ENCODE assay signal across 9 mouse cellular contexts in the genomic region with DNA sequence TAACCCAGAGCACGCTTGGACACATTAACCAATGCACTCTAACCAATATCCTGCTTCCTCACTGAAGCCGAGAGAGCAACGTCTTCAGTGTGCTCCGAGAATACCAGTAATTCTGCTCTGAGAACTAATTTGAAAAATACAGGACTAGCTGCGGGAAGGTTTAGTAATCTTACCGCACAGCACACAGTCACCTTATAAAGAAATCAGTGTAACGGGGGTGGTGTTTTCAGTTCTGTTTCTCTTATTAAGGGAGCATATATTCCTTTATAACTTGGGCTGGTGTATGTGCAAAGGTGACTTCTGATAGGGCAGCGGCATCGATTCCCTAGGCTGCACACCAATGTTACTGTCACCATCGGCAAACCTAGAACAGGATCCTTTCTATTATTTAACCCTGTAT. TPM values are rescaled to one million over a fixed set of nuclear protein-coding genes. Genes with fewer than 3 reads are reported as not detected.
DNase-seq lines count a peak whose midpoint lies in the region; ATAC-seq and TF ChIP-seq lines count a peak whose summit lies in the region.
"Had no signal": no experiment of that assay in that cellular context is flagged by ENCODE, and none has a peak within 500 bp of the region (broad histone marks: within the 10 kb centered on the region; RNA-seq: fewer than 3 reads in every experiment).

No protein-coding gene starts in this region.

- H3K36me3 ChIP-seq in liver, adult 2 months (ENCODE audit: control insufficient read depth, insufficient read depth, low read length), result no peaks in the 10 kb centered on the region
- no peaks in the 10 kb centered on the region for H3K36me3 ChIP-seq in liver, embryonic 11.5 days (ENCODE audit: control insufficient read depth, insufficient read depth, low read length)
- no peaks in the 10 kb centered on the region for H3K36me3 ChIP-seq in forebrain, embryonic 12.5 days (replicated peaks)
- no peaks in the 10 kb centered on the region for H3K36me3 ChIP-seq in intestine, postnatal 0 days (ENCODE audit: control insufficient read depth, insufficient read depth)

- no peak for TF ChIP-seq POLR2A in liver, adult 2 months (IDR thresholded peaks at IDR 0.05; ENCODE audit: extremely low read depth, insufficient read depth, low read length)
- no peak for TF ChIP-seq POLR2A in olfactory bulb, adult 2 months (IDR thresholded peaks at IDR 0.05; ENCODE audit: insufficient read depth, low read depth, low read length)

- H3K4me1 ChIP-seq in liver, adult 2 months (ENCODE audit: control insufficient read depth, insufficient read depth, low read length), result peaks cover 32% of the 10 kb centered on the region
- H3K4me1 ChIP-seq in liver, embryonic 11.5 days (replicated peaks; ENCODE audit: control insufficient read depth, insufficient read depth, low read length), result peaks cover 29% of the 10 kb centered on the region
- peaks cover 57% of the 10 kb centered on the region for H3K4me1 ChIP-seq in forebrain, embryonic 12.5 days
- H3K4me1 ChIP-seq in intestine, postnatal 0 days (replicated peaks; ENCODE audit: control insufficient read depth, insufficient read depth, low read length), result peaks cover 3% of the 10 kb centered on the region; the same call in 1 of the 2 replicates
- peaks cover 25% of the 10 kb centered on the region for H3K4me1 ChIP-seq in olfactory bulb, adult 2 months (ENCODE audit: control insufficient read depth, insufficient read depth, low read length)

- TF ChIP-seq CTCF in liver, adult 2 months (IDR thresholded peaks at IDR 0.05; ENCODE audit: low read depth, low read length), result no peak
- TF ChIP-seq CTCF in intestine, postnatal 0 days (IDR thresholded peaks at IDR 0.05; ENCODE audit: low read depth), result no peak
- no peak for TF ChIP-seq CTCF in olfactory bulb, adult 2 months (IDR thresholded peaks at IDR 0.05; ENCODE audit: insufficient read depth, low read depth, low read length)

- H3K27ac ChIP-seq in liver, adult 2 months (replicated peaks; ENCODE audit: insufficient read depth, low read depth, low read length), result 0 out of 2 replicates have a peak overlapping the region, but pooled peaks have one; percentile 14
- H3K27ac ChIP-seq in liver, embryonic 11.5 days (ENCODE audit: low read depth, low read length), result no peak overlapping the region
- no peak overlapping the region for H3K27ac ChIP-seq in forebrain, embryonic 12.5 days
- no peak overlapping the region for H3K27ac ChIP-seq in intestine, postnatal 0 days (ENCODE audit: low read depth, low read length)
- peak overlapping the region; percentile 40; the same call in 1 of the 2 replicates for H3K27ac ChIP-seq in olfactory bulb, adult 2 months (ENCODE audit: insufficient read depth, low read depth, low read length)

- no peaks in the 10 kb centered on the region for H3K9me3 ChIP-seq in liver, embryonic 11.5 days (ENCODE audit: control insufficient read depth, low read length)
- no peaks in the 10 kb centered on the region for H3K9me3 ChIP-seq in forebrain, embryonic 12.5 days
- H3K9me3 ChIP-seq in intestine, postnatal 0 days (ENCODE audit: control insufficient read depth), result no peaks in the 10 kb centered on the region

- H3K79me2 ChIP-seq in liver, adult 2 months (ENCODE audit: control insufficient read depth, insufficient read depth, low read length), result peaks cover 60% of the 10 kb centered on the region

- ATAC-seq in liver, embryonic 11.5 days (replicated peaks; ENCODE audit: low FRiP score), result no peak
- no peak for ATAC-seq in forebrain, embryonic 12.5 days (ENCODE audit: low FRiP score)
- ATAC-seq in intestine, postnatal 0 days, result no peak
- no peak for ATAC-seq in frontal cortex, adult (ENCODE audit: low TSS enrichment)

- H3K4me3 ChIP-seq in liver, adult 2 months (ENCODE audit: insufficient read depth, low read depth, low read length), result no peak overlapping the region
- no peak overlapping the region for H3K4me3 ChIP-seq in liver, embryonic 11.5 days (ENCODE audit: low read depth, low read length)
- no peak overlapping the region for H3K4me3 ChIP-seq in forebrain, embryonic 12.5 days (replicated peaks)
- peak overlapping the region; percentile 18; the same call in 1 of the 2 replicates for H3K4me3 ChIP-seq in intestine, postnatal 0 days (ENCODE audit: low read depth, low read length)
- H3K4me3 ChIP-seq in olfactory bulb, adult 2 months (ENCODE audit: insufficient read depth, low read depth, low read length), result peak overlapping the region; percentile 26; the same call in 1 of the 2 replicates

- H3K9ac ChIP-seq in liver, adult 2 months (ENCODE audit: low read depth, low read length), result no peak overlapping the region
- no peak overlapping the region for H3K9ac ChIP-seq in liver, embryonic 11.5 days (ENCODE audit: low read depth, low read length)
- H3K9ac ChIP-seq in forebrain, embryonic 12.5 days, result no peak overlapping the region
- H3K9ac ChIP-seq in intestine, postnatal 0 days (ENCODE audit: low read depth, low read length), result no peak overlapping the region

- H3K4me2 ChIP-seq in liver, embryonic 11.5 days, result no peak overlapping the region
- peak overlapping the region; percentile 27 for H3K4me2 ChIP-seq in forebrain, embryonic 12.5 days
- H3K4me2 ChIP-seq in intestine, postnatal 0 days (replicated peaks; ENCODE audit: low read depth), result peak overlapping the region; percentile 54

- 31% methylated on average over 10 of the region's 10 CpGs for WGBS in liver, adult 2 months
- 73% methylated on average over 10 of the region's 10 CpGs for WGBS in liver, embryonic 11.5 days
- 68% methylated on average over 10 of the region's 10 CpGs for WGBS in forebrain, embryonic 12.5 days
- whole genome bisulfite sequencing in intestine, postnatal 0 days, result 30% methylated on average over 10 of the region's 10 CpGs
- WGBS in olfactory bulb, adult 2 months, result 15% methylated on average over 10 of the region's 10 CpGs

- DNase-seq in liver, adult 2 months (ENCODE audit: extremely low read depth, low read depth, low spot score), result no peak
- DNase-seq in liver, embryonic 11.5 days (ENCODE audit: low spot score), result no peak
- DNase-seq in lung, postnatal 25 days (ENCODE audit: low spot score), result no peak
- no peak for DNase-seq in adrenal gland, adult 18-20 months (ENCODE audit: low spot score in 2 of 2)
- DNase-seq: kidney, postnatal 4 days had no signal

- no peaks in the 10 kb centered on the region for H3K27me3 ChIP-seq in liver, adult 2 months (ENCODE audit: control insufficient read depth, insufficient read depth, low read length)
- H3K27me3 ChIP-seq in liver, embryonic 11.5 days (replicated peaks; ENCODE audit: control insufficient read depth, insufficient read depth, low read length), result no peaks in the 10 kb centered on the region
- H3K27me3 ChIP-seq in forebrain, embryonic 12.5 days, result peaks cover 16% of the 10 kb centered on the region
- H3K27me3 ChIP-seq in intestine, postnatal 0 days (replicated peaks; ENCODE audit: control insufficient read depth, insufficient read depth, low read length), result no peaks in the 10 kb centered on the region

RNA-seq across cellular contexts. Expression of a gene that starts 5.9 kb away (rescaled TPM):
- 9.7 and 12.5 TPM in 2 replicates for total RNA-seq in liver, adult 2 months (2014; rRNA removed)
- 11.7 and 12.1 TPM in 2 replicates for polyA plus RNA-seq in liver, adult 2 months (2012; rRNA removed)
- polyA plus RNA-seq in liver, embryonic 11.5 days (2014; fragmentation: Nextera tagmentation; extraction: Ambion mirVana), result 8.1 and 9.1 TPM in 2 replicates
- polyA plus RNA-seq in forebrain, embryonic 12.5 days (2016; fragmentation: Nextera tagmentation; extraction: Ambion mirVana), result 17.4 and 17.7 TPM in 2 replicates
- polyA plus RNA-seq in intestine, postnatal 0 days (2015; fragmentation: Nextera tagmentation; extraction: Ambion mirVana), result 4.8 and 4.9 TPM in 2 replicates
- polyA plus RNA-seq in olfactory bulb, adult 2 months (2012; ENCODE audit: insufficient read depth, insufficient read length, low replicate concordance, missing spikeins), result not detected in 2 replicates
- total RNA-seq in adrenal gland, adult 18-20 months (2021), result 10 to 100 TPM; 43.4 to 59.1 TPM

Comparison
In these comparisons a context has a peak if more than half of its experiments do, and no peak if none do; other contexts are left out.
1. H3K27ac ChIP-seq: peak in liver, adult 2 months (single experiment) and olfactory bulb, adult 2 months (single experiment); none in liver, embryonic 11.5 days (single experiment), forebrain, embryonic 12.5 days (single experiment) and intestine, postnatal 0 days (single experiment).
2. H3K4me3 ChIP-seq: peak in intestine, postnatal 0 days (single experiment) and olfactory bulb, adult 2 months (single experiment); none in liver, adult 2 months (single experiment), liver, embryonic 11.5 days (single experiment) and forebrain, embryonic 12.5 days (single experiment).